Mouse (Mus musculus) bone marrow macrophage, adult 2 months (primary cell): ENCODE results near the gene Ube2u.

ENCODE experiments used
- CTCF ChIP-seq: IDR thresholded peaks from 2 replicates; pipeline ENCODE4 v1.5.1; 2012; ENCODE audit warnings: low read depth, mild to moderate bottlenecking, low read length, moderate library complexity
- POLR2A ChIP-seq: IDR thresholded peaks from 2 replicates; pipeline ENCODE4 v1.6.1; 2012; ENCODE audit warnings: mild to moderate bottlenecking, low read depth, low read length, borderline replicate concordance

- TF ChIP-seq POLR2A (no peak), CTCF (no peak)
These were observed 117.1 kb downstream of the Ube2u start for GRCm38 (mm10) chr4:100595771-100596170.
